Mouse (Mus musculus) naive thymus-derived CD4-positive, alpha-beta T cell, adult 5 months (primary cell): ENCODE data around the gene Med31. TPM values are rescaled to one million over a fixed set of nuclear protein-coding genes. Genes with fewer than 3 reads are reported as not detected.

Experiments used
- polyA plus RNA-seq: library from polyadenylated mRNA; unstranded; fragments of 100-300 nt; shearing (Covaris generic); gene quantifications from one replicate; pipeline ENCODE4 v1.2.1, GENCODE M21; 2017

The Med31 gene
- 17.9 TPM for polyA plus RNA-seq

DNA sequence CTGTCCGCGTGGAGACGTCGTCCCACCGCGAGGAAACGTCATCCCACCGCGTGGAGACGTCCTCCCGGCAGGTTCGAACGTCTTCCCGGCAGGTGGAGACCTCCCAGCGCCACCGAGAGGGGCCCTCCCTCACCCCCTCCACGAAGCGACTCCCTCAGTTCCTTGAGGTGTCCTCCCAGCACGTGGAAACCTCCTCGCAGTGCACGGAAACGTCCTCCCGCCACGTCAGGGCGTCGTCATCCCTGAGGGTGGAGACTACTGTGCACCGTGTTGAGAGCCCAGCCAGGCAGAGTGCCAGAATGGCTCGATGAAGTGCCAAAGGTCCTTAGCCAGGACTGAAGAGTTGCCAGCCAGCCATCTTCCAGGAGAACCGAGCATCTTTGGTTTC lies at the start of gene Med31:
Med31 (minus strand) TSS at position 183 of the 388 bp plus-strand sequence.

DNA sequence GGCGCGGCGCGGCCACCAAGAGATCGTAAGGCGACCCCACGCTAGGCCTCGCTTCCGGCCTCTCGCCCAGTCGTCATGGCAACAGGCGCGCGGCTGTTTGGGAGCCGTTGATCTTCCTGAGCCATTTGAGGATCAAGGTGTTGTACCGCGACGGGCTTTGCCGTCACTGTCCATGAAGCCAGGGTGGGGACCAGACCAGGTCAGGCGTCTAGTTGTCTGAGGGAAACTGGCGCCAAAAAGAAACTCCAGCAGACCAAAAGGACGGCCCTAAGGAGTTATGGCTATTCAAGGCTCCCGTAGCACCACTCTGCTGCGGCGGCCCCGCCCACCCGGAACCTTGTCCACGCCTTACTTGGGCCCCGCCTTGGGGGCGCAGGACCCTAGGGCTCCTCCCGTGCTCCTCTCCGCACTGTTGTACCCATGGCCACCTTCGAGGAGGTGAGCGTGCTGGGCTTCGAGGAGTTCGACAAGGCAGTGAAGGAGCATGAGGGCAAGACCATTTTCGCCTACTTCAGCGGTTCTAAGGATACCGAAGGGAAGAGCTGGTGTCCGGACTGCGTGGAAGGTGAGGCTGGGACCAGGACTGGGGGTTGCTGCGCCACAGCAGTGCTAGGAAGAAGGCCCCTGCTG lies 8.1 kb downstream of the Med31 start, which contains the start of the genes 4933427D14Rik and Txndc17:
4933427D14Rik (minus strand) TSS at position 256 of the 630 bp plus-strand sequence.
Txndc17 (plus strand) TSS at position 344 of the 630 bp plus-strand sequence.

DNA sequence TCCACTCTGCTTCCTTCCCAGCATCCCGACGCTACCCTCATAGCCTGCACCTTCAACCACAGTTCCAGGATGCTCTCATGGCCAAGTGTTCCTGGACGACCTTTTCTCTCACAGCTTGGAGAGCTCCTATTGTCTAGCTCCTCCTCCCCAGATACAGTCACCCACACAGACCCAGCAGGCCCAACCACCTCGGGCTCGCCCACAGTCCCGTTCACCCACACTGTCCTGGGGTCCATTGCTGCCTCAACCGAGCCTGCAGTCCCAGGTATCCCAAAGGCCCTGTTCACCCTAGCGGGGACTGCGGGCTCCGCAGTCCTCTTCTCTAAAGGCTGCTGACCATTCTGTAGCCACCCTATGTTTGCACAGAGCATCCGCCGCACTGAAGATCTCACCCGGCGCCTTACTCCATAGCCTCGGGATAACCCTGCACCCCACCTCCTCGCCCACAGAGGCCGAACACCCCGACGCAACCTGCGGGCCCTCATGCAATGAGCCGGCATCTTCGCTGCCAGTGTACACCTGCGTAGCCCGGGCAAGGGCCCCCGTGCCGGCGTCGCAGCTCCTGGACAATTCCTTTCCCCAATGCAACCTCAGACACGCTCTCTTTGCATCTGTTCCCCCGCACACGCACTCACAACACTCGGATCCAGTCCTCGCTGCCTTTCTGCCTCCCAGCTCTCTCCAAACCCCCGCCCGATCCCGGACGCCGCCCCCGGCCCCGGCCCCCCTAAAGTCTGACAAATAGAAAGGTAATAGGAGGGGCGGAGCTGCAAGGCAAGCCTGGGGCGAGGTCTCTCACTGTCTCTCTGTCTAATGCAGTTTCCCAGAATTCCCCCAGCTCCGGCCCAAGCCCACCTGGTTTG lies 8.8 kb downstream of the Med31 start, which contains the start of gene Gm43951:
Gm43951 (minus strand) TSS at position 500 of the 863 bp plus-strand sequence.

Other genes with a start within 250 kb of the Med31 start
- 0.15 TPM for gene Aipl1, start 178.1 kb downstream of the Med31 start, polyA plus RNA-seq
- gene Pimreg, start 173.6 kb downstream of the Med31 start, polyA plus RNA-seq = not detected
- gene Pitpnm3, start 79.8 kb downstream of the Med31 start, polyA plus RNA-seq = not detected
- gene Gm43951, start 8.8 kb downstream of the Med31 start, polyA plus RNA-seq = not detected
- 10.4 TPM for gene 4933427D14Rik, start 8.1 kb downstream of the Med31 start, polyA plus RNA-seq
- 51.1 TPM for gene Txndc17, start 8.0 kb downstream of the Med31 start, polyA plus RNA-seq
- not detected for gene Slc13a5, start 51.6 kb upstream of the Med31 start, polyA plus RNA-seq
- 32.4 TPM for gene Xaf1, start 86.0 kb upstream of the Med31 start, polyA plus RNA-seq
- gene Fbxo39, start 98.9 kb upstream of the Med31 start, polyA plus RNA-seq = not detected
- gene Tekt1, start 146.8 kb upstream of the Med31 start, polyA plus RNA-seq = not detected
- not detected for gene Smtnl2, start 196.1 kb upstream of the Med31 start, polyA plus RNA-seq
- gene Ggt6, start 219.9 kb upstream of the Med31 start, polyA plus RNA-seq = not detected
- gene Mybbp1a, start 225.8 kb upstream of the Med31 start, polyA plus RNA-seq = 121 TPM